In genomic region chr15:67244908-67245657, GRCm38 (mm10) we compare ENCODE assay signal across 12 mouse cellular contexts.
A peak's percentile ranks its signal among the peaks of the same experiment; 100 is the strongest.
DNase-seq lines count a peak whose midpoint lies in the region; ATAC-seq lines count a peak whose summit lies in the region.
"Had no signal": no experiment of that assay in that cellular context is flagged by ENCODE, and none has a peak within 500 bp of the region (broad histone marks: within the 10 kb centered on the region; RNA-seq: fewer than 3 reads in every experiment).

No protein-coding gene starts in this region.

- no peak overlapping the region for H3K4me3 ChIP-seq in hindbrain, embryonic 11.5 days (ENCODE audit: low read depth, low read length)
- no peak overlapping the region for H3K4me3 ChIP-seq in hindbrain, embryonic 10.5 days
- H3K4me3 ChIP-seq in embryonic facial prominence, embryonic 14.5 days (ENCODE audit: low read depth, low read length): no peak overlapping the region
- no peak overlapping the region for H3K4me3 ChIP-seq in hindbrain, embryonic 16.5 days (ENCODE audit: low read length)
- H3K4me3 ChIP-seq in neural tube, embryonic 13.5 days: no peak overlapping the region
- H3K4me3 ChIP-seq: liver, embryonic 15.5 days; stomach, embryonic 15.5 days had no signal

- 51% methylated on average over 10 of the region's 10 CpGs for WGBS in hindbrain, embryonic 11.5 days
- 50% methylated on average over 10 of the region's 10 CpGs for WGBS in hindbrain, embryonic 10.5 days
- WGBS in embryonic facial prominence, embryonic 14.5 days: 59% methylated on average over 10 of the region's 10 CpGs
- 24% methylated on average over 10 of the region's 10 CpGs for WGBS in hindbrain, embryonic 16.5 days
- WGBS in neural tube, embryonic 13.5 days: 29% methylated on average over 10 of the region's 10 CpGs

- no peaks in the 10 kb centered on the region for H3K9me3 ChIP-seq in hindbrain, embryonic 11.5 days (ENCODE audit: control insufficient read depth, low read length)
- H3K9me3 ChIP-seq in hindbrain, embryonic 10.5 days: no peaks in the 10 kb centered on the region
- no peaks in the 10 kb centered on the region for H3K9me3 ChIP-seq in embryonic facial prominence, embryonic 14.5 days (ENCODE audit: control insufficient read depth, low read length)
- H3K9me3 ChIP-seq in hindbrain, embryonic 16.5 days (ENCODE audit: control insufficient read depth, low read length): no peaks in the 10 kb centered on the region
- H3K9me3 ChIP-seq in neural tube, embryonic 13.5 days: no peaks in the 10 kb centered on the region
- H3K9me3 ChIP-seq: liver, embryonic 15.5 days; stomach, embryonic 15.5 days had no signal

- 0 out of 2 replicates have a peak, but pooled peaks cover 5% of the 10 kb centered on the region for H3K4me1 ChIP-seq in hindbrain, embryonic 11.5 days (replicated peaks; ENCODE audit: control insufficient read depth, insufficient read depth, low read length)
- peaks cover 16% of the 10 kb centered on the region for H3K4me1 ChIP-seq in hindbrain, embryonic 10.5 days (replicated peaks)
- no peaks in the 10 kb centered on the region for H3K4me1 ChIP-seq in embryonic facial prominence, embryonic 14.5 days (ENCODE audit: control insufficient read depth, insufficient read depth, low read length)
- H3K4me1 ChIP-seq in hindbrain, embryonic 16.5 days (ENCODE audit: control insufficient read depth, insufficient read depth, low read depth, low read length): peaks cover 7% of the 10 kb centered on the region; the same call in 1 of the 2 replicates
- H3K4me1 ChIP-seq in neural tube, embryonic 13.5 days (replicated peaks): peaks cover 22% of the 10 kb centered on the region
- H3K4me1 ChIP-seq: liver, embryonic 15.5 days; stomach, embryonic 15.5 days had no signal

- H3K27me3 ChIP-seq in hindbrain, embryonic 11.5 days (ENCODE audit: control insufficient read depth, insufficient read depth, low read length): no peaks in the 10 kb centered on the region
- peaks cover 19% of the 10 kb centered on the region for H3K27me3 ChIP-seq in hindbrain, embryonic 10.5 days (ENCODE audit: insufficient read depth, poor library complexity, severe bottlenecking)
- H3K27me3 ChIP-seq in embryonic facial prominence, embryonic 14.5 days (replicated peaks; ENCODE audit: control insufficient read depth, insufficient read depth, low read length): no peaks in the 10 kb centered on the region
- no peaks in the 10 kb centered on the region for H3K27me3 ChIP-seq in hindbrain, embryonic 16.5 days (replicated peaks; ENCODE audit: control insufficient read depth, insufficient read depth, low read length)
- no peaks in the 10 kb centered on the region for H3K27me3 ChIP-seq in neural tube, embryonic 13.5 days
- H3K27me3 ChIP-seq: liver, embryonic 15.5 days; stomach, embryonic 15.5 days had no signal

- H3K9ac ChIP-seq in hindbrain, embryonic 11.5 days (ENCODE audit: low read depth, low read length): no peak overlapping the region
- H3K9ac ChIP-seq in embryonic facial prominence, embryonic 14.5 days (ENCODE audit: low read depth, low read length): no peak overlapping the region
- peak overlapping the region; percentile 5; the same call in 1 of the 2 replicates for H3K9ac ChIP-seq in hindbrain, embryonic 16.5 days (ENCODE audit: low read depth, low read length)
- no peak overlapping the region for H3K9ac ChIP-seq in neural tube, embryonic 13.5 days
- H3K9ac ChIP-seq: liver, embryonic 15.5 days; stomach, embryonic 15.5 days had no signal

- H3K36me3 ChIP-seq in hindbrain, embryonic 11.5 days (ENCODE audit: control insufficient read depth, insufficient read depth, low read length): no peaks in the 10 kb centered on the region
- H3K36me3 ChIP-seq in hindbrain, embryonic 10.5 days: no peaks in the 10 kb centered on the region
- no peaks in the 10 kb centered on the region for H3K36me3 ChIP-seq in embryonic facial prominence, embryonic 14.5 days (ENCODE audit: control insufficient read depth, insufficient read depth, low read length)
- H3K36me3 ChIP-seq in hindbrain, embryonic 16.5 days (ENCODE audit: control insufficient read depth, insufficient read depth, low read length): no peaks in the 10 kb centered on the region
- no peaks in the 10 kb centered on the region for H3K36me3 ChIP-seq in neural tube, embryonic 13.5 days
- H3K36me3 ChIP-seq: liver, embryonic 15.5 days; stomach, embryonic 15.5 days had no signal

- H3K27ac ChIP-seq in hindbrain, embryonic 11.5 days (ENCODE audit: low read depth, low read length): no peak overlapping the region
- H3K27ac ChIP-seq in hindbrain, embryonic 10.5 days: no peak overlapping the region
- H3K27ac ChIP-seq in embryonic facial prominence, embryonic 14.5 days (replicated peaks; ENCODE audit: low read depth, low read length): no peak overlapping the region
- H3K27ac ChIP-seq in hindbrain, embryonic 16.5 days (ENCODE audit: low read depth, low read length): no peak overlapping the region
- no peak overlapping the region for H3K27ac ChIP-seq in neural tube, embryonic 13.5 days (replicated peaks)
- H3K27ac ChIP-seq: liver, embryonic 15.5 days; stomach, embryonic 15.5 days had no signal

- no peak for DNase-seq in hindbrain, embryonic 11.5 days (ENCODE audit: low spot score)
- no peak for DNase-seq in hindbrain, embryonic 10.5 days (ENCODE audit: low spot score)
- DNase-seq in embryonic facial prominence, embryonic 14.5 days (ENCODE audit: low spot score): no peak
- no peak for DNase-seq in heart, adult 11 months
- DNase-seq in spleen, postnatal 4 days (ENCODE audit: low spot score in 2 of 2): no peak
- DNase-seq in lung, postnatal 14 days: no peak
- DNase-seq: heart, postnatal 36 days; left cerebral cortex, postnatal 4 days had no signal

- ATAC-seq in hindbrain, embryonic 11.5 days (ENCODE audit: low FRiP score): peak; percentile 76
- ATAC-seq in embryonic facial prominence, embryonic 14.5 days (ENCODE audit: low read depth): peak; percentile 44; the same call in 1 of the 2 replicates
- peak; percentile 87 for ATAC-seq in hindbrain, embryonic 16.5 days
- ATAC-seq in neural tube, embryonic 13.5 days (ENCODE audit: low read depth): peak; percentile 69; the same call in 1 of the 2 replicates

- no peak overlapping the region for H3K4me2 ChIP-seq in hindbrain, embryonic 11.5 days (replicated peaks; ENCODE audit: low read depth, low read length)
- H3K4me2 ChIP-seq in embryonic facial prominence, embryonic 14.5 days (ENCODE audit: low read depth, low read length): no peak overlapping the region
- peak overlapping the region; percentile 10 for H3K4me2 ChIP-seq in hindbrain, embryonic 16.5 days (ENCODE audit: low read length)
- peak overlapping the region; percentile 25; the same call in 1 of the 2 replicates for H3K4me2 ChIP-seq in neural tube, embryonic 13.5 days
- H3K4me2 ChIP-seq: liver, embryonic 15.5 days; stomach, embryonic 15.5 days had no signal

Comparison
In these comparisons a context has a peak if more than half of its experiments do, and no peak if none do; other contexts are left out.
1. H3K4me2 ChIP-seq: peak in hindbrain, embryonic 16.5 days (single experiment) and neural tube, embryonic 13.5 days (single experiment); none in hindbrain, embryonic 11.5 days (single experiment) and embryonic facial prominence, embryonic 14.5 days (single experiment).
2. Peak in every context shown above with its lines, with median percentiles within 50 percentile points of each other: ATAC-seq.